Mouse (Mus musculus): ENCODE results near the gene Cdk7. TPM values are rescaled to one million over a fixed set of nuclear protein-coding genes. Genes with fewer than 3 reads are reported as not detected.

Cdk7 gene
- polyA plus RNA-seq, 1 experiment from 2014 or later, result 59.0 TPM

GRCm38 (mm10) chr13:100721656-100722055, 9.1 kb downstream of the Cdk7 start:
- Histone ChIP-seq H3K4me3 (no peak overlapping the region), H3K4me1 (0 out of 2 replicates have a peak, but pooled peaks cover 6% of the 10 kb centered on the region), H3K9me3 (replicated peaks) (no peaks in the 10 kb centered on the region), H3K36me3 (ENCODE audit: poor library complexity, severe bottlenecking) (peaks cover 52% of the 10 kb centered on the region), H3K27ac (no peak overlapping the region), H3K27me3 (no peaks in the 10 kb centered on the region), H3K9ac (no peak overlapping the region), H3K4me2 (no peak overlapping the region)
- WGBS, result 91% methylated on average over 5 of the region's 5 CpGs
- ATAC-seq, result no peak

DNA sequence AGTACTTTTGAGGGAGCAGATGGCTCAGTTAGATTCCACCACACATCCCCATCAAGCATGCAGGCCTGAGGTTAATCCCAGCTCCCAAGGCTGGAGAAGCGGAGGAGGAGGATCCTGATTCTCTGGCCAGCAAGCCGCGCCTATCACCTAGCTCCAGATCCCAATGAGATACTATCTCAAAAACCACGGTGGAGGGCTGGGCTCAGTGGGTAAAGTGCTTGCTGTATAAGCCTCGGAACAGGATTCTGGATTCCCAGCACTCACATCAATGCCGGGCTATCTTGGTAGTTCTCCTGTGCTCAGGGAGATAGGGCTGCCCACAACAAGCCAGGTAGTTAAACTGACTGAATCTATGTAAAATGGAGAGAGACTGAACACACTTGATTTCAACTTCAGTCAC, 15.3 kb downstream of the Cdk7 start:
- Histone ChIP-seq H3K27ac (no peak overlapping the region), H3K36me3 (ENCODE audit: poor library complexity, severe bottlenecking) (peaks cover 78% of the 10 kb centered on the region), H3K9me3 (replicated peaks) (no peaks in the 10 kb centered on the region), H3K27me3 (no peaks in the 10 kb centered on the region), H3K4me1 (no peaks in the 10 kb centered on the region), H3K4me3 (no peak overlapping the region), H3K4me2 (no peak overlapping the region), H3K9ac (no peak overlapping the region)
- no peak for ATAC-seq
- WGBS, result 93% methylated on average over 6 of the region's 6 CpGs

GRCm38 (mm10) chr13:100706206-100706605, 24.5 kb downstream of the Cdk7 start:
- H3K4me3 ChIP-seq, result no peak overlapping the region
- no peak for ATAC-seq
- no peak overlapping the region for H3K9ac ChIP-seq
- no peaks in the 10 kb centered on the region for H3K9me3 ChIP-seq (replicated peaks)
- H3K27ac ChIP-seq, result no peak overlapping the region
- H3K36me3 ChIP-seq (ENCODE audit: poor library complexity, severe bottlenecking), result peaks cover 89% of the 10 kb centered on the region
- H3K27me3 ChIP-seq, result no peaks in the 10 kb centered on the region
- WGBS, result 95% methylated on average over 7 of the region's 7 CpGs
- no peak overlapping the region for H3K4me2 ChIP-seq
- no peaks in the 10 kb centered on the region for H3K4me1 ChIP-seq

- Histone ChIP-seq H3K4me2 (no peak overlapping the region), H3K27me3 (no peaks in the 10 kb centered on the region), H3K4me3 (no peak overlapping the region), H3K4me1 (no peaks in the 10 kb centered on the region), H3K9me3 (replicated peaks) (no peaks in the 10 kb centered on the region), H3K27ac (no peak overlapping the region), H3K36me3 (ENCODE audit: poor library complexity, severe bottlenecking) (peaks cover 82% of the 10 kb centered on the region), H3K9ac (no peak overlapping the region)
- 96% methylated on average over 2 of the region's 2 CpGs for WGBS
- ATAC-seq, result no peak
Measured at GRCm38 (mm10) chr13:100703468-100703867, 27.3 kb downstream of the Cdk7 start.

DNA sequence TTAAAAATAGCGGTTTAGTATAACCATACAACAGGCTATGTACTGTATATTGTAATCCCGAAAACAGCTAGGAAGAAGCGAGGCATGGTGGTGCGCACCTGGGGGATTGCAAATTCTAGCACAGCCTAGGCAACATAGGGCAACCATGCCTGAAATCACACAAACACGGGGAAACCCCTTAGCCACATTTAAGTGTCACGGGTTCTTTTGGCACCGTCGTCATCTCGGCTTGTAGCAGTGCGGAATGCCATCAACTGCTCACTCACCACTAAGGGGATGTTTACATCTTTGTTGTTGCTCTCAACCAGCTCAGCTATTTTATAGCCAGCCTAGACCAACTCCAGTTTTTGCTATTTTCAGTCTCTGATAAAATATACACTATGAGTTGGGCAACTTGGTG, 31.9 kb downstream of the Cdk7 start:
- no peaks in the 10 kb centered on the region for H3K27me3 ChIP-seq
- H3K4me1 ChIP-seq, result no peaks in the 10 kb centered on the region
- 96% methylated on average over 10 of the region's 10 CpGs for WGBS
- ATAC-seq, result no peak
- H3K9me3 ChIP-seq (replicated peaks), result no peaks in the 10 kb centered on the region
- H3K4me3 ChIP-seq, result no peak overlapping the region
- H3K36me3 ChIP-seq (ENCODE audit: poor library complexity, severe bottlenecking), result peaks cover 67% of the 10 kb centered on the region
- H3K9ac ChIP-seq, result no peak overlapping the region
- no peak overlapping the region for H3K4me2 ChIP-seq
- no peak overlapping the region for H3K27ac ChIP-seq

DNA sequence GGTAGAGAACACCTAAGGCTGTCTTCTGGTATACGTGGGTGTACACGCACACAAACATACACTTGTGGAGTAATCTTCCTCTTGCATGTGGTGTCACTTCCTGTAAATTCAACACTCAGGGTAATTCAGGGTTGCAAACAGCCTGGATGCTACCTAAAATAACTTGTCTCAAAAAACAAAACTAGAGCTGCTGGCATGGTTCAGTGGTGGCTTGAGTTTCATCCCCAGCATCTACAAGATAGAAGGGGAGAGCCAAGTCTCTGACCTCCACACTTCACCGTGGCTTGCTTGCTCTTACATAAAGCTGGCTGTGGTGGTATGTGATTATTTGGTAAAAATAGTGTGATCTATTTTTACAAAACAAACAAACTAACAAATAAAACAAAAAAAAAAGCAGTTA, 33.2 kb downstream of the Cdk7 start:
- Histone ChIP-seq H3K4me1 (no peaks in the 10 kb centered on the region), H3K9ac (no peak overlapping the region), H3K4me3 (no peak overlapping the region), H3K27me3 (no peaks in the 10 kb centered on the region), H3K36me3 (ENCODE audit: poor library complexity, severe bottlenecking) (peaks cover 55% of the 10 kb centered on the region), H3K4me2 (no peak overlapping the region), H3K27ac (no peak overlapping the region), H3K9me3 (replicated peaks) (no peaks in the 10 kb centered on the region)
- 98% methylated on average over 3 of the region's 3 CpGs for WGBS
- no peak for ATAC-seq

DNA sequence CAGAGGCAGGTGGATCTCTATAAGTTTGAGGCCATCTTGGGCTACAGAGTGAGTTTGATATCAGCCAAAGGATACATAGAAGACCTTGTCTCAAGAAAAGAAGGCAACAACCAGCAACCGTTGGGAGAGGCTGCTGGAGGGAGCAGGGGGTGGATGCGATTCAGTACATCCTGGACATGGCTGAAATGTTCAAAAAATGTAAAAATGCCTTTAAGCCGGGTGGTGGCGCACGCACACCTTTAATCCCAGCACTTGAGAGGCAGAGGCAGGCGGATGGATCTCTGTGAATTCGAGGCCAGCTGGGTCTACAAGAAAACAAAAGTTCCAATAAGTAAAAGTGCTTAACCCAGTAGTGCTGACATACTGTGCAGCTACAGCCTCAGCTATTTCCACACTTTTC, 43.2 kb downstream of the Cdk7 start:
- H3K4me2 ChIP-seq, result no peak overlapping the region
- H3K4me1 ChIP-seq, result no peaks in the 10 kb centered on the region
- H3K36me3 ChIP-seq (ENCODE audit: poor library complexity, severe bottlenecking), result no peaks in the 10 kb centered on the region
- H3K9me3 ChIP-seq (replicated peaks), result no peaks in the 10 kb centered on the region
- no peak overlapping the region for H3K4me3 ChIP-seq
- H3K9ac ChIP-seq, result no peak overlapping the region
- 78% methylated on average over 7 of the region's 7 CpGs for WGBS
- ATAC-seq, result no peak
- H3K27me3 ChIP-seq, result no peaks in the 10 kb centered on the region
- no peak overlapping the region for H3K27ac ChIP-seq

DNA sequence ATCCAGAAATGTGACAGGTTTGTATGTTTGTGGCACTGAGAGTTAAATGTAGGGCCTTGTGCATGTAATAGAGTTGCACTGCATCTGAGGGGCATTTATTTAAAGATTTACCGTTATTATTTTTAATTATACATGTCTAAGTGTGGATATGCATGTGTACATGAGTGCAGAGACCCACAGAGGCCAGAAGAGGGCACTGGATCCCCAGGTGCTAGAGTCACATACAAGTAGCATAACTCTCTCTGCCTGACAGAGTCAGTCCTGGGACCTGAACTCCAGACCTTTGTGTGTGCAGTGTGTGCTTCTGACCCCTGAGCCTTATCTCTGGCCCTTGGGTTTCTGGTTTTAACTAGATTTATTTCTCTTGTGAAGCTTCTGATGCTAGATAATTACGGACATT, 46.4 kb downstream of the Cdk7 start:
- 77% methylated on average over 2 of the region's 2 CpGs for WGBS
- no peaks in the 10 kb centered on the region for H3K4me1 ChIP-seq
- no peak overlapping the region for H3K4me3 ChIP-seq
- no peak overlapping the region for H3K4me2 ChIP-seq
- no peaks in the 10 kb centered on the region for H3K36me3 ChIP-seq (ENCODE audit: poor library complexity, severe bottlenecking)
- ATAC-seq, result no peak
- H3K9ac ChIP-seq, result no peak overlapping the region
- no peak overlapping the region for H3K27ac ChIP-seq
- H3K27me3 ChIP-seq, result no peaks in the 10 kb centered on the region
- H3K9me3 ChIP-seq (replicated peaks), result no peaks in the 10 kb centered on the region

- Histone ChIP-seq H3K27me3 (no peaks in the 10 kb centered on the region), H3K4me2 (no peak overlapping the region), H3K9ac (no peak overlapping the region), H3K36me3 (ENCODE audit: poor library complexity, severe bottlenecking) (no peaks in the 10 kb centered on the region), H3K4me1 (no peaks in the 10 kb centered on the region), H3K9me3 (replicated peaks) (no peaks in the 10 kb centered on the region), H3K4me3 (no peak overlapping the region), H3K27ac (no peak overlapping the region)
- no peak for ATAC-seq
- 80% methylated on average over 2 of the region's 2 CpGs for WGBS
Measured at GRCm38 (mm10) chr13:100682837-100683236, 47.9 kb downstream of the Cdk7 start.

DNA sequence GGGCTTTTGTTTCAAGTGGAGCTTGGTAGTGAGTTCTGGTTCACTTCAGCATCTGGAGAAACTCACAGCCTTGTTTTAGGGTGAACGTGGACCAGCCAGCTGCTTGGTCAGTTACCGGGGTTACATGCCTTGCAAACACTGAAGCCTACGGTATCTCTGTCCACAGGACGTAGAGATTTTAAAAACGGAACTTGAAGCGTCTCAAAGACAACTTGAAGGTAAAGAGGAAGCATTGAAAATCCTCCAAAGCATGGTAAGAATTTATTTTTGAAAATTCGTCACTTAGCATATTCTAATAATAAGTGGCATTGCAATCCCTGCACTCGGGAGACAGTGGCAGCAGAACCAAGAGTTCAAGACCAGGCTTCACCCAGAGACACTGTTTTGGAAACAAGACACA, 49.1 kb downstream of the Cdk7 start:
- 92% methylated on average over 8 of the region's 8 CpGs for WGBS
- ATAC-seq, result no peak

GRCm38 (mm10) chr13:100675936-100676635, 54.7 kb downstream of the Cdk7 start:
- H3K27me3 ChIP-seq, result peaks cover under 1% of the 10 kb centered on the region; the same call in 1 of the 2 replicates
- 89% methylated on average over 15 of the region's 15 CpGs for WGBS
- ATAC-seq, result no peak

More for the DNA sequence above, 49.1 kb downstream of the Cdk7 start:
- Histone ChIP-seq H3K36me3 (ENCODE audit: poor library complexity, severe bottlenecking) (no peaks in the 10 kb centered on the region), H3K27me3 (no peaks in the 10 kb centered on the region), H3K9me3 (replicated peaks) (no peaks in the 10 kb centered on the region), H3K9ac (no peak overlapping the region), H3K4me3 (no peak overlapping the region), H3K4me2 (no peak overlapping the region), H3K27ac (no peak overlapping the region), H3K4me1 (no peaks in the 10 kb centered on the region)

GRCm38 (mm10) chr13:100670181-100670741, 60.5 kb downstream of the Cdk7 start:
- 65% methylated on average over 9 of the region's 9 CpGs for WGBS
- no peak for ATAC-seq
- Histone ChIP-seq H3K36me3 (ENCODE audit: poor library complexity, severe bottlenecking) (peaks cover 13% of the 10 kb centered on the region), H3K4me2 (peak overlapping the region; percentile 78), H3K27ac (no peak overlapping the region), H3K9me3 (replicated peaks) (no peaks in the 10 kb centered on the region), H3K27me3 (peaks cover 3% of the 10 kb centered on the region; the same call in 1 of the 2 replicates), H3K4me1 (0 out of 2 replicates have a peak, but pooled peaks cover 5% of the 10 kb centered on the region), H3K9ac (peak overlapping the region; percentile 66; the same call in 1 of the 2 replicates), H3K4me3 (peak overlapping the region; percentile 54)

More at GRCm38 (mm10) chr13:100675936-100676635, 54.7 kb downstream of the Cdk7 start:
- no peak overlapping the region for H3K27ac ChIP-seq
- no peaks in the 10 kb centered on the region for H3K36me3 ChIP-seq (ENCODE audit: poor library complexity, severe bottlenecking)
- H3K9me3 ChIP-seq (replicated peaks), result no peaks in the 10 kb centered on the region
- H3K4me3 ChIP-seq, result no peak overlapping the region
- no peaks in the 10 kb centered on the region for H3K4me1 ChIP-seq
- no peak overlapping the region for H3K4me2 ChIP-seq
- H3K9ac ChIP-seq, result no peak overlapping the region

All from forebrain, embryonic 13.5 days (tissue).